Comparison of ENCODE assay signal across 9 mouse cellular contexts in genomic region chr2:173352756-173353139, GRCm38 (mm10).
DNase-seq lines count a peak whose midpoint lies in the region; ATAC-seq and TF ChIP-seq lines count a peak whose summit lies in the region.
"Had no signal": no experiment of that assay in that cellular context is flagged by ENCODE, and none has a peak within 500 bp of the region (broad histone marks: within the 10 kb centered on the region; RNA-seq: fewer than 3 reads in every experiment).

No protein-coding gene starts in this region.

- no peak overlapping the region for H3K4me3 ChIP-seq in heart, adult 2 months
- no peak overlapping the region for H3K4me3 ChIP-seq in lung, postnatal 0 days (ENCODE audit: low read depth, low read length)
- no peak overlapping the region for H3K4me3 ChIP-seq in hindbrain, embryonic 12.5 days
- H3K4me3 ChIP-seq in neural tube, embryonic 14.5 days (ENCODE audit: low read depth, low read length), result no peak overlapping the region

- no peak overlapping the region; the same call in 1 of the 2 replicates for H3K9ac ChIP-seq in heart, adult 2 months (ENCODE audit: low read depth, low read length)
- H3K9ac ChIP-seq in lung, postnatal 0 days (replicated peaks; ENCODE audit: low read depth), result no peak overlapping the region
- no peak overlapping the region for H3K9ac ChIP-seq in hindbrain, embryonic 12.5 days
- no peak overlapping the region for H3K9ac ChIP-seq in neural tube, embryonic 14.5 days (replicated peaks; ENCODE audit: low read depth, low read length)

- TF ChIP-seq POLR2A in heart, adult 2 months (IDR thresholded peaks at IDR 0.05; ENCODE audit: insufficient read depth, low read depth, low read length), result no peak

- peak in 1 of 2 experiments; percentile 40 for DNase-seq in heart, adult 2 months
- no peak for DNase-seq in heart, adult 8-10 months (ENCODE audit: low spot score)
- no peak for DNase-seq in lung, postnatal 0 days (ENCODE audit: low spot score)
- DNase-seq in lung, postnatal 10 days, result no peak
- DNase-seq in layer of hippocampus, postnatal 25 days (ENCODE audit: extremely low spot score in 1 of 2, low spot score in 1 of 2), result no peak
- no peak for DNase-seq in left cerebral cortex, adult 9 months (ENCODE audit: low spot score in 2 of 2)

- H3K4me1 ChIP-seq in heart, adult 2 months (ENCODE audit: control insufficient read depth, insufficient read depth, low read length), result peaks cover 18% of the 10 kb centered on the region
- peaks cover 7% of the 10 kb centered on the region; the same call in 1 of the 2 replicates for H3K4me1 ChIP-seq in lung, postnatal 0 days (ENCODE audit: insufficient read depth, low read depth, low read length)
- peaks cover 14% of the 10 kb centered on the region for H3K4me1 ChIP-seq in hindbrain, embryonic 12.5 days
- H3K4me1 ChIP-seq in neural tube, embryonic 14.5 days (ENCODE audit: control insufficient read depth, insufficient read depth, low read length), result peaks cover 8% of the 10 kb centered on the region; the same call in 1 of the 2 replicates

- no peak overlapping the region for H3K4me2 ChIP-seq in lung, postnatal 0 days (replicated peaks; ENCODE audit: low read depth, low read length)
- H3K4me2 ChIP-seq in hindbrain, embryonic 12.5 days (replicated peaks), result no peak overlapping the region
- H3K4me2 ChIP-seq in neural tube, embryonic 14.5 days (ENCODE audit: low read depth, low read length), result no peak overlapping the region

- H3K9me3 ChIP-seq in lung, postnatal 0 days (ENCODE audit: low read length), result no peaks in the 10 kb centered on the region
- no peaks in the 10 kb centered on the region for H3K9me3 ChIP-seq in hindbrain, embryonic 12.5 days (replicated peaks)
- H3K9me3 ChIP-seq in neural tube, embryonic 14.5 days (ENCODE audit: control insufficient read depth, low read length), result no peaks in the 10 kb centered on the region

- H3K36me3 ChIP-seq in heart, adult 2 months (ENCODE audit: control insufficient read depth, insufficient read depth, low read length), result no peaks in the 10 kb centered on the region
- no peaks in the 10 kb centered on the region for H3K36me3 ChIP-seq in lung, postnatal 0 days (ENCODE audit: insufficient read depth, low read length)
- H3K36me3 ChIP-seq in hindbrain, embryonic 12.5 days, result no peaks in the 10 kb centered on the region
- no peaks in the 10 kb centered on the region for H3K36me3 ChIP-seq in neural tube, embryonic 14.5 days (ENCODE audit: control insufficient read depth, insufficient read depth, low read length)

- no peak for TF ChIP-seq CTCF in heart, adult 2 months (IDR thresholded peaks at IDR 0.05)
- TF ChIP-seq CTCF in lung, postnatal 0 days (IDR thresholded peaks at IDR 0.05), result no peak

- WGBS in heart, adult 2 months, result 31% methylated on average over 3 of the region's 3 CpGs
- WGBS in lung, postnatal 0 days, result 22% methylated on average over 3 of the region's 3 CpGs
- 54% methylated on average over 3 of the region's 3 CpGs for WGBS in hindbrain, embryonic 12.5 days
- 55% methylated on average over 3 of the region's 3 CpGs for WGBS in neural tube, embryonic 14.5 days

- ATAC-seq in lung, postnatal 0 days, result peak; percentile 18; the same call in 1 of the 2 replicates
- ATAC-seq in hindbrain, embryonic 12.5 days (ENCODE audit: low FRiP score), result no peak
- no peak for ATAC-seq in neural tube, embryonic 14.5 days (ENCODE audit: low read depth)
- ATAC-seq: inflammation-experienced regulatory T-cells, adult 6 months had no signal

- intact Hi-C loops in heart, adult 2 months (cut with DNase I), result loop anchor here (2.0 to 5.0 kb wide), 2 partner anchors 18 to 80 kb away; no protein-coding TSS in a partner anchor

- no peaks in the 10 kb centered on the region for H3K79me2 ChIP-seq in heart, adult 2 months (replicated peaks; ENCODE audit: control insufficient read depth, insufficient read depth, low read length)

- H3K27ac ChIP-seq in heart, adult 2 months, result peak overlapping the region; percentile 48
- peak overlapping the region; percentile 64 for H3K27ac ChIP-seq in lung, postnatal 0 days (ENCODE audit: low read length)
- H3K27ac ChIP-seq in hindbrain, embryonic 12.5 days, result peak overlapping the region; percentile 77
- 0 out of 2 replicates have a peak overlapping the region, but pooled peaks have one; percentile 44 for H3K27ac ChIP-seq in neural tube, embryonic 14.5 days (ENCODE audit: low read depth, low read length)

- H3K27me3 ChIP-seq in heart, adult 2 months (ENCODE audit: control insufficient read depth, insufficient read depth, low read length), result no peaks in the 10 kb centered on the region
- no peaks in the 10 kb centered on the region for H3K27me3 ChIP-seq in lung, postnatal 0 days (replicated peaks; ENCODE audit: insufficient read depth, low read length)
- no peaks in the 10 kb centered on the region for H3K27me3 ChIP-seq in hindbrain, embryonic 12.5 days
- no peaks in the 10 kb centered on the region for H3K27me3 ChIP-seq in neural tube, embryonic 14.5 days (ENCODE audit: control insufficient read depth, insufficient read depth, low read length)

- no peak for TF ChIP-seq EP300 in heart, adult 2 months (IDR thresholded peaks at IDR 0.05; ENCODE audit: insufficient read depth, low read depth, low read length)
- no peak for TF ChIP-seq EP300 in lung, postnatal 0 days (IDR thresholded peaks at IDR 0.05)
